Mouse (Mus musculus): ENCODE measurements around the gene Pawr.

DNA sequence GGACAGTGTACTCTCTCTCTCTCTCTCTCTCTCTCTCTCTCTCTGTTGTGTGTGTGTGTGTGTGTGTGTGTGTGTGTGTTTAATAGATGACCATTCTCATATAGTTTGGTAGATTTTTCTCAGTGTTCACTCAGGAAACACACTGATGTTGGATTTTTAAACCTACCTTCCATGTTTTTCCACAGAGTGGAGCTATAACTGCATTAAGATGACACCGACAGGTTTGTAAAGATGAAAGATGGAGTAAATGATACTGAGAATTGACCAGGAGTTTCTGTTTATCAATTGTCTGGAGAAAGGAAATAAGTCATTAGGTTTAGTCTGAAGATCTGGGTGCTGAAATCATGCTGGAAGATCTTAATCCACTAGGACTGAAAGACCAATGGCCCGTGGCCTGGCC lies 124.0 kb downstream of the Pawr start:
- TF ChIP-seq CTCF (IDR thresholded peaks at IDR 0.05; ENCODE audit: borderline replicate concordance, control insufficient read depth, extremely low read depth, insufficient read depth, low read length, poor library complexity): no peak
- no peak for TF ChIP-seq POLR2A (IDR thresholded peaks at IDR 0.05; ENCODE audit: control insufficient read depth, extremely low read depth, insufficient read depth, low read length, poor library complexity)

Measured in thymus, adult 2 months (tissue).